Mouse (Mus musculus) MEL (cell line): ENCODE measurements at regions not wholly inside any gene's neighbourhood (a gene's known extent, or its start where the extent isn't known, plus 50 kb on each side); places are given as distances from the start of the nearest gene placed in this dataset.

Source experiments
- DNase-seq: peaks from one replicate; pipeline ENCODE4 v3.0.0; 2011; ENCODE audit warnings: low read depth, low spot score
- H3K27ac ChIP-seq: 2 replicates; pipeline ENCODE4 v1.5.1; 2012; ENCODE audit warnings: low read depth, mild to moderate bottlenecking, control low read depth, low read length, moderate library complexity; ENCODE audit not compliant: control insufficient read depth
- H3K27me3 ChIP-seq, 2 experiments: fragments of 150-350 bp in 1 of 2; sonication (generic) in 1 of 2; 2 replicates each; pipeline ENCODE4 v1.6.1; 2012; ENCODE audit warnings: low read length in 2 of 2, mild to moderate bottlenecking in 2 of 2, improper control_type of control experiment in 1 of 2, moderate library complexity in 1 of 2; ENCODE audit not compliant: insufficient read depth in 2 of 2, control insufficient read depth in 1 of 2
- H3K36me3 ChIP-seq, 2 experiments: 2 replicates each; pipeline ENCODE4 v1.6.1; 2012 to 2014; ENCODE audit warnings: low read length in 2 of 2, improper control_type of control experiment in 1 of 2, inconsistent platforms in 1 of 2, mild to moderate bottlenecking in 1 of 2; ENCODE audit not compliant: insufficient read depth in 2 of 2, control insufficient read depth in 1 of 2
- H3K4me1 ChIP-seq, 2 experiments: fragments of 150-350 bp in 1 of 2; sonication (generic) in 1 of 2; 2 replicates each; pipeline ENCODE4 v1.6.1; 2012; ENCODE audit warnings: low read length in 2 of 2, improper control_type of control experiment in 1 of 2, mild to moderate bottlenecking in 1 of 2; ENCODE audit not compliant: insufficient read depth in 2 of 2, control insufficient read depth in 1 of 2
- H3K4me3 ChIP-seq, 2 experiments: fragments of 150-350 bp in 1 of 2; sonication (generic) in 1 of 2; 2 replicates each; pipeline ENCODE4 v1.5.1; 2012; ENCODE audit warnings: low read depth in 2 of 2, low read length in 2 of 2, mild to moderate bottlenecking in 2 of 2, moderate library complexity in 2 of 2, control low read depth in 1 of 2, improper control_type of control experiment in 1 of 2; ENCODE audit not compliant: control insufficient read depth in 1 of 2, insufficient read depth in 1 of 2
- H3K79me2 ChIP-seq: 2 replicates; pipeline ENCODE4 v1.6.1; 2012; ENCODE audit warnings: mild to moderate bottlenecking, low read length, moderate library complexity; ENCODE audit not compliant: control insufficient read depth, poor library complexity, insufficient read depth
- H3K9ac ChIP-seq: 2 replicates; pipeline ENCODE4 v1.6.1; 2012; ENCODE audit warnings: low read depth, mild to moderate bottlenecking, control low read depth, low read length, moderate library complexity; ENCODE audit not compliant: control insufficient read depth, poor library complexity, severe bottlenecking
- H3K9me3 ChIP-seq: fragments of 150-350 bp; sonication (generic); replicated peaks from 2 replicates; pipeline ENCODE4 v1.6.1; 2012; ENCODE audit warnings: mild to moderate bottlenecking, low read length, improper control_type of control experiment, moderate library complexity; ENCODE audit not compliant: insufficient read depth
- BHLHE40 ChIP-seq: IDR thresholded peaks from 2 replicates; pipeline ENCODE4 v1.6.1; 2012; ENCODE audit warnings: low read depth, mild to moderate bottlenecking, inconsistent platforms, low read length, improper control_type of control experiment, borderline replicate concordance
- CTCF ChIP-seq, 3 experiments: IDR thresholded peaks in 2 of 3; conservative IDR thresholded peaks in 1 of 3; 2 replicates each; pipeline ENCODE4 v1.5.1; 2011 to 2012; ENCODE audit warnings: low read length in 3 of 3, low read depth in 2 of 3, mild to moderate bottlenecking in 2 of 3, improper control_type of control experiment in 1 of 3, inconsistent platforms in 1 of 3, mixed read lengths in 1 of 3, moderate library complexity in 1 of 3; ENCODE audit not compliant: control insufficient read depth in 1 of 3, insufficient read depth in 1 of 3, poor library complexity in 1 of 3, severe bottlenecking in 1 of 3
- EP300 ChIP-seq, 2 experiments: IDR thresholded peaks; 2 replicates each; pipeline ENCODE4 v1.6.1; 2011; ENCODE audit warnings: improper control_type of control experiment in 2 of 2, low read length in 2 of 2, low read depth in 1 of 2, mild to moderate bottlenecking in 1 of 2
- ETS1 ChIP-seq: IDR thresholded peaks from 2 replicates; pipeline ENCODE4 v1.6.1; 2012; ENCODE audit warnings: low read depth, mild to moderate bottlenecking, inconsistent platforms, low read length, improper control_type of control experiment, moderate library complexity
- GABPA ChIP-seq: IDR thresholded peaks from 2 replicates; pipeline ENCODE4 v1.6.1; 2012; ENCODE audit warnings: low read depth, mild to moderate bottlenecking, inconsistent platforms, low read length, improper control_type of control experiment, moderate library complexity
- HCFC1 ChIP-seq: IDR thresholded peaks from 2 replicates; pipeline ENCODE4 v1.6.1; 2012; ENCODE audit warnings: low read depth, mild to moderate bottlenecking, inconsistent platforms, low read length, improper control_type of control experiment, moderate library complexity
- JUND ChIP-seq: IDR thresholded peaks from 2 replicates; pipeline ENCODE4 v1.6.1; 2011; ENCODE audit warnings: low read depth, mild to moderate bottlenecking, improper control_type of control experiment, low read length
- MAFK ChIP-seq: IDR thresholded peaks from 2 replicates; pipeline ENCODE4 v1.6.1; 2011; ENCODE audit warnings: low read depth, mild to moderate bottlenecking, low read length, improper control_type of control experiment, borderline replicate concordance
- MAZ ChIP-seq: IDR thresholded peaks from 2 replicates; pipeline ENCODE4 v1.6.1; 2012; ENCODE audit warnings: low read depth, mild to moderate bottlenecking, inconsistent platforms, low read length, improper control_type of control experiment
- MXI1 ChIP-seq: IDR thresholded peaks from 2 replicates; pipeline ENCODE4 v1.6.1; 2011; ENCODE audit warnings: mild to moderate bottlenecking, low read depth, low read length, improper control_type of control experiment
- MYB ChIP-seq: IDR thresholded peaks from 2 replicates; pipeline ENCODE4 v1.6.1; 2011; ENCODE audit warnings: mild to moderate bottlenecking, low read depth, low read length, improper control_type of control experiment
- MYC ChIP-seq: IDR thresholded peaks from 2 replicates; pipeline ENCODE4 v1.6.1; 2011; ENCODE audit warnings: low read depth, mild to moderate bottlenecking, low read length, improper control_type of control experiment, moderate library complexity
- NELFE ChIP-seq: IDR thresholded peaks from 2 replicates; pipeline ENCODE4 v1.6.1; 2011; ENCODE audit warnings: low read depth, low read length, improper control_type of control experiment
- POLR2A ChIP-seq, 2 experiments: IDR thresholded peaks; 2 replicates each; pipeline ENCODE4 v1.6.1; 2011 to 2012; ENCODE audit warnings: low read length in 2 of 2, mild to moderate bottlenecking in 2 of 2, control low read depth in 1 of 2, improper control_type of control experiment in 1 of 2, low read depth in 1 of 2, moderate library complexity in 1 of 2; ENCODE audit not compliant: control insufficient read depth in 1 of 2, insufficient read depth in 1 of 2, poor library complexity in 1 of 2
- POLR2AphosphoS2 ChIP-seq: IDR thresholded peaks from 2 replicates; pipeline ENCODE4 v1.6.1; 2011; ENCODE audit warnings: low read length, improper control_type of control experiment
- POLR2AphosphoS5 ChIP-seq: IDR thresholded peaks from 2 replicates; pipeline ENCODE4 v1.6.1; 2012; ENCODE audit warnings: low read depth, borderline replicate concordance, mild to moderate bottlenecking, inconsistent platforms, low read length, moderate library complexity, mixed read lengths
- RAD21 ChIP-seq: IDR thresholded peaks from 2 replicates; pipeline ENCODE4 v1.6.1; 2011; ENCODE audit warnings: mild to moderate bottlenecking, low read depth, low read length, improper control_type of control experiment
- RCOR1 ChIP-seq: IDR thresholded peaks from 2 replicates; pipeline ENCODE4 v1.6.1; 2012; ENCODE audit warnings: low read depth, mild to moderate bottlenecking, inconsistent platforms, low read length, improper control_type of control experiment
- SIN3A ChIP-seq: IDR thresholded peaks from 2 replicates; pipeline ENCODE4 v1.6.1; 2012; ENCODE audit warnings: low read length, improper control_type of control experiment, inconsistent platforms
- TAL1 ChIP-seq: IDR thresholded peaks from 2 replicates; pipeline ENCODE4 v1.6.1; 2012; ENCODE audit warnings: mild to moderate bottlenecking, inconsistent platforms, low read length, moderate library complexity, mixed read lengths
- TBP ChIP-seq: IDR thresholded peaks from 2 replicates; pipeline ENCODE4 v1.8.0; 2011; ENCODE audit warnings: low read depth, low read length, improper control_type of control experiment
- USF1 ChIP-seq: IDR thresholded peaks from 2 replicates; pipeline ENCODE4 v1.6.1; 2014; ENCODE audit warnings: low read depth, mild to moderate bottlenecking, inconsistent platforms, low read length, improper control_type of control experiment, moderate library complexity
- ZC3H11A ChIP-seq: IDR thresholded peaks from 2 replicates; pipeline ENCODE4 v1.6.1; 2012; ENCODE audit warnings: low read depth, mild to moderate bottlenecking, inconsistent platforms, low read length, improper control_type of control experiment
- ZKSCAN1 ChIP-seq: IDR thresholded peaks from 2 replicates; pipeline ENCODE4 v1.6.1; 2012; ENCODE audit warnings: low read depth, mild to moderate bottlenecking, inconsistent platforms, low read length, improper control_type of control experiment, moderate library complexity
- ZMIZ1 ChIP-seq: IDR thresholded peaks from 2 replicates; pipeline ENCODE4 v1.6.1; 2012; ENCODE audit warnings: low read depth, mild to moderate bottlenecking, inconsistent platforms, low read length, improper control_type of control experiment, moderate library complexity

- Histone ChIP-seq H3K36me3 (no peaks in the 10 kb centered on the region), H3K27ac (no peak overlapping the region), H3K4me3 (no peak overlapping the region), H3K79me2 (no peaks in the 10 kb centered on the region), H3K9me3 (no peaks in the 10 kb centered on the region), H3K27me3 (no peaks in the 10 kb centered on the region), H3K9ac (no peak overlapping the region), H3K4me1 (no peaks in the 10 kb centered on the region)
- no peak for DNase-seq
- TF ChIP-seq POLR2AphosphoS2 (no peak), SIN3A (no peak), RAD21 (no peak), RCOR1 (no peak), BHLHE40 (no peak), USF1 (no peak), EP300 (IDR thresholded peaks at IDR 0.05; ENCODE audit: low read depth in 1 of 2, low read length in 2 of 2) (no peak), MXI1 (no peak), POLR2AphosphoS5 (no peak), TBP (no peak), POLR2A (IDR thresholded peaks at IDR 0.05; ENCODE audit: control insufficient read depth in 1 of 2, insufficient read depth in 1 of 2, low read depth in 1 of 2, low read length in 2 of 2, poor library complexity in 1 of 2) (no peak)
Observed at GRCm38 (mm10) chr12:77045356-77045755, 83.4 kb upstream of the Max start.

GRCm38 (mm10) chr12:77042356-77042755 lies 80.4 kb upstream of the Max start:
- no peaks in the 10 kb centered on the region for H3K27me3 ChIP-seq
- H3K36me3 ChIP-seq = no peaks in the 10 kb centered on the region
- no peaks in the 10 kb centered on the region for H3K79me2 ChIP-seq
- H3K27ac ChIP-seq = no peak overlapping the region
- no peaks in the 10 kb centered on the region for H3K4me1 ChIP-seq
- H3K9me3 ChIP-seq = no peaks in the 10 kb centered on the region
- no peak overlapping the region for H3K9ac ChIP-seq
- no peak for TF ChIP-seq USF1
- no peak overlapping the region for H3K4me3 ChIP-seq
- DNase-seq = no peak

GRCm38 (mm10) chr12:77041141-77041540 lies 79.1 kb upstream of the Max start:
- H3K27ac ChIP-seq = no peak overlapping the region
- H3K36me3 ChIP-seq = no peaks in the 10 kb centered on the region; a peak in 1 of 4 replicates
- no peak overlapping the region for H3K4me3 ChIP-seq

More at GRCm38 (mm10) chr12:77041141-77041540, 79.1 kb upstream of the Max start:
- H3K27me3 ChIP-seq = no peaks in the 10 kb centered on the region
- no peaks in the 10 kb centered on the region for H3K4me1 ChIP-seq
- TF ChIP-seq MYB (no peak), GABPA (no peak), CTCF (IDR thresholded peaks at IDR 0.05 in 2 of 3, conservative IDR thresholded peaks at IDR 0.05 in 1 of 3; ENCODE audit: control insufficient read depth in 1 of 3, insufficient read depth in 1 of 3, low read depth in 2 of 3, low read length in 3 of 3, poor library complexity in 1 of 3, severe bottlenecking in 1 of 3) (no peak), MAFK (no peak), HCFC1 (no peak), RCOR1 (no peak), ZKSCAN1 (no peak), MAZ (no peak), ZC3H11A (no peak), BHLHE40 (no peak), ETS1 (no peak), USF1 (no peak), JUND (no peak), ZMIZ1 (no peak), EP300 (IDR thresholded peaks at IDR 0.05; ENCODE audit: low read depth in 1 of 2, low read length in 2 of 2) (no peak), NELFE (no peak), TAL1 (no peak), MYC (no peak), POLR2A (IDR thresholded peaks at IDR 0.05; ENCODE audit: control insufficient read depth in 1 of 2, insufficient read depth in 1 of 2, low read depth in 1 of 2, low read length in 2 of 2, poor library complexity in 1 of 2) (no peak), TBP (no peak)
- H3K9ac ChIP-seq = no peak overlapping the region
- no peaks in the 10 kb centered on the region for H3K79me2 ChIP-seq
- H3K9me3 ChIP-seq = no peaks in the 10 kb centered on the region
- DNase-seq = no peak
